Comparison of ENCODE assay signal across 26 mouse cellular contexts in the genomic region with DNA sequence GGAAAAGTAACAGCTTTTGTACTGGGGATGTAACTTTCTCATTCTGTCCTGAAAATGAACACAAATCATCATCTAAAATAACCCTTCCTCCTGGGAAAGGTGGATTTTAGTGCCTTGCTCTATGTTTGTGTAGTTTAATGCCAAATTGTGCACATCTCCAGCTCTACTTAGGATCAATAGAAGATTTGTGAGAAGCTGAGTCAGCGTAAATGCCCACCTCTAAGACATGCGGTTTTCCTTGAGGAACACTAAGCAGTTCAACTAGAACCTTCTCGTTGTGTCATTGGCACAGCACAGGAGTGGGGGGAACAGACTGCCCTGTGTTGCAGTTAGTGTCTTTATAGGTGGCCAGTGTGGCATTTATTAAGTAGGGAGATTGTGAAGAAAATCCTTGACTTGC.
"Had no signal": no experiment of that assay in that cellular context is flagged by ENCODE, and none has a peak within 500 bp of the region (broad histone marks: within the 10 kb centered on the region; RNA-seq: fewer than 3 reads in every experiment).

No protein-coding gene starts in this region.

- H3K9me3 ChIP-seq: embryonic facial prominence, embryonic 10.5 days; embryonic facial prominence, embryonic 12.5 days; embryonic facial prominence, embryonic 13.5 days; embryonic facial prominence, embryonic 15.5 days; forebrain, embryonic 10.5 days; forebrain, embryonic 12.5 days; forebrain, embryonic 13.5 days; forebrain, embryonic 15.5 days; heart, embryonic 10.5 days had no signal

- H3K9ac ChIP-seq: embryonic facial prominence, embryonic 12.5 days; embryonic facial prominence, embryonic 13.5 days; embryonic facial prominence, embryonic 15.5 days; forebrain, embryonic 12.5 days; forebrain, embryonic 13.5 days; forebrain, embryonic 15.5 days; forebrain, postnatal 0 days had no signal

- H3K4me3 ChIP-seq: embryonic facial prominence, embryonic 10.5 days; embryonic facial prominence, embryonic 12.5 days; embryonic facial prominence, embryonic 13.5 days; embryonic facial prominence, embryonic 15.5 days; erythroblast, embryonic 14.5 days; forebrain, embryonic 10.5 days; forebrain, embryonic 12.5 days; forebrain, embryonic 13.5 days; forebrain, embryonic 15.5 days; gastrocnemius, adult 2 months; heart, adult 2 months; heart, embryonic 10.5 days had no signal

- H3K36me3 ChIP-seq: embryonic facial prominence, embryonic 12.5 days; heart, embryonic 10.5 days had no signal

- H3K4me2 ChIP-seq: embryonic facial prominence, embryonic 12.5 days; embryonic facial prominence, embryonic 13.5 days; embryonic facial prominence, embryonic 15.5 days; forebrain, embryonic 12.5 days; forebrain, embryonic 13.5 days; forebrain, embryonic 15.5 days; heart, embryonic 11.5 days had no signal

- H3K27me3 ChIP-seq: embryonic facial prominence, embryonic 12.5 days; embryonic facial prominence, embryonic 13.5 days; embryonic facial prominence, embryonic 15.5 days; forebrain, embryonic 12.5 days; forebrain, embryonic 13.5 days; forebrain, embryonic 15.5 days had no signal

- H3K4me1 ChIP-seq: embryonic facial prominence, embryonic 10.5 days; embryonic facial prominence, embryonic 12.5 days; embryonic facial prominence, embryonic 13.5 days; embryonic facial prominence, embryonic 15.5 days; forebrain, embryonic 10.5 days; forebrain, embryonic 12.5 days; forebrain, embryonic 13.5 days; forebrain, embryonic 15.5 days; heart, embryonic 10.5 days had no signal

- DNase-seq: cerebellum, adult 9-10 months; cerebellum, adult 9-11 months; cerebellum, postnatal 10 days; cerebellum, postnatal 14 days; cerebellum, postnatal 25 days; cerebellum, postnatal 36 days; embryo, embryonic 11 days; forebrain, postnatal 0 days; gastrocnemius, adult 2 months; gastrocnemius, postnatal 10 days; gastrocnemius, postnatal 14 days; gastrocnemius, postnatal 25 days; gastrocnemius, postnatal 36 days; heart, adult 18-20 months; heart, adult 2 months had no signal

- H3K27ac ChIP-seq: embryonic facial prominence, embryonic 10.5 days; embryonic facial prominence, embryonic 12.5 days; embryonic facial prominence, embryonic 13.5 days; embryonic facial prominence, embryonic 15.5 days; forebrain, embryonic 10.5 days; forebrain, embryonic 12.5 days; forebrain, embryonic 13.5 days; forebrain, embryonic 15.5 days; gastrocnemius, adult 2 months; heart, adult 2 months; heart, embryonic 10.5 days had no signal
